Mouse (Mus musculus): ENCODE measurements around the gene Egr2.
A peak's percentile ranks its signal among the peaks of the same experiment; 100 is the strongest.

The Egr2 gene

DNA sequence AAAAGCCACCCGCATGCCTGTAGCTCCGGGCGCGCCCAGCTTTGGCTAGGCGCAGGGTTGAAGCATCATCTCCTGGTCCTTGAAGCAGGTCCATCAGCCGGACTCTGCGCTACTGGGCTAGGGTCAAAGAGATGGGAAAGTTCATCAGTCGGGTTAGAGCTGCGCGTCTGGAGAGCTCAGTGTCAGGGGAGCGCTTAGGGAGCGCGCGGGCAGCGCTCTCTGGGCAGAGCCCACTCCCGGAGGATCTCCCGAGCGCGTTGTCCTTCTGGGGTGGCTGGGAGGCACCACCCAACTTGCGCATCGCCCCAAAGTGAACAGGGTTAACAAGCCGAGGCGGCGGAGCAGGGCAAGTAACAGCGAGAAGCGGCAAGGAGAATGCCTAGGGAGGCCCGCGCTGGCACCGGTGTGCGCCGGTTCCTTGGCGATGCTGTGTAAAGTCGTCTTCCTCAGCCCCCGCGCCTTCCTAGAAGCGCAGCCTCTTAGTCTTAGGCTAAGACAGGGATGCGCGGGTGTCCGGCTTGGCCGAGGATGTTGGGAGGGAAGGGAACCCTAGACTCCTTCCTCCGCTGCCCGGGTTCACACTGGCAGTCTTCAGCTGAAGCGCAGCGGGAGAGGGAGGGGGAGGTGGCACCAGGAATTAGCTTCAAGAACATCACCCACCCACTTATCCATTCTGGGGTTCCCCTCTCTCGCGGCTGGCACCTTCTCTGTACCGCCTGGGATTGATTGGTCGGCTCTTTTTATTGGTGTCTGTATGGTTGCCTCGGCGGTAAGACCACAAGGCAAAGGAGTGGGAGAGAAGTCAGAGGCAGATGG lies 3.5 kb downstream of the Egr2 start:
- DNase-seq (ENCODE audit: low spot score), result no peak

DNA sequence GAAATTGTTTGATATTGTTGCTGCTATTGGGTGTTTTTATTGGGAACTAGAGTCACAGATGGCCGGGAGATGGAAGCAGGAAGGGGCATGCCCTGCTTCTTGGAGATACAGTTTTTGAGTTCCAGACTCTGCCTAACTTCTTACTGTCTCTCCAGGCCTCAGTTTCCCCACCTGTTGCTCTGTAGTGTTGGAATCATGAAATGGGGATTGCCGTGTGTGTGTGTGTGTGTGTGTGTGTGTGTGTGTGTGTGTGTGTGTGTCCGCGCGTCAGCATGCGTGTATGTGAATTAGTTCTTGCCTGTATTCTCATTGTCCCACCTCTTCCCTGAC lies 4.1 kb downstream of the Egr2 start:
- DNase-seq (ENCODE audit: low spot score), result no peak

GRCm38 (mm10) chr10:67540591-67540990 lies 5.3 kb downstream of the Egr2 start:
- DNase-seq (ENCODE audit: low spot score), result no peak

DNA sequence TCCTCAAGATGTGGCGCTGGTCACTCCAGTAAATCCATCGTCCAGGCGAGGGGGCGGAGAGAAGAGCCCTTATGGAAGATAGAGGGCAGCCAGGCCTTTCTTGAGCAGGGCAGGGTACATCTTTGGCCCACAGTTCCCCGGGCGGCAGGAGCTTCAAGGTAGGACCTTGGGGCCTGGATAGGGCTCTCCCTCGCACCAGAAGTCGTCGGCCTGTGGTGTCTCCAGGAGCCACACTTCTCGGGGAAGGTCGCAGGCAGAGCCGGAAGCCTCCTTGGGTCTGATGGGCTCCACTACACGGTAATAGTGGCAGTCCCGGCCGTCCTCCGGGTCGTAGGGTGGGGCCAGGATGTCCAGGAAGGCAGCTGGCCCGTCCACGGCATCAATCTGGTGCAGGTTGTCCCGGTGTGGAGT lies 12.6 kb downstream of the Egr2 start:
- no peak for DNase-seq (ENCODE audit: low spot score)

DNA sequence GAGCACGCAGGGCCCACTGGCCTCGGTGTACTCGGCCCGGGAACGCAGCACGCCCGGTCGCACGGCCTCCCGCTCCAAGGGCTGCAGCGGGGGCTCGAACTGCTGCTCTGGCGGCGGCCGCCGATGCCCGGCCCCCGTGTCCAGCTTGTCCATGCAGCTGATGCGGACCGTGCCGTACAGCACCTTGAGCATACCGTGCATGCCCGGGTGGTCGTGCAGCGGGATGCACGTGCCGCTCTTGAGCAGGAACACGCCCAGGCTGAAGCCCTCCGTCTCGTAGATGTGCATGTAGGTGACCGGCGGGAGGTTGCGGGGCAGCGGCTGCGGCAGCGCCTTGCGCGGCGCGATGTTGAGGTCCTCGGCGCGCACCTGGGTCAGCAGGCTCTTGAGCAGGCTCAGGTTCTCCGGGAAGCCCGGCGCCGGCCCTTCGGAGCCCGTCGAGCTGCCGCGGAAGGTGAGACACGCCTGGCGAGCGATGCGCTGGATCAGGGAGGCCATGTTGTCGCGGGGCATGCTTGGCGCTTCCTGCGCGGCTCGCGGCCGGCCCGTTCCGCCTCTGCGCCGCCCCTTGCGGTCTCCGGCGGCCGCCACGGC lies 13.1 kb downstream of the Egr2 start:
- no peak for DNase-seq (ENCODE audit: low spot score)

- peak; percentile 88 for DNase-seq (ENCODE audit: low spot score)
These were observed 13.8 kb downstream of the Egr2 start, which contains the start of gene Ado for GRCm38 (mm10) chr10:67548877-67549731. TSS of gene Ado (minus strand) at chr10:67548955.

DNA sequence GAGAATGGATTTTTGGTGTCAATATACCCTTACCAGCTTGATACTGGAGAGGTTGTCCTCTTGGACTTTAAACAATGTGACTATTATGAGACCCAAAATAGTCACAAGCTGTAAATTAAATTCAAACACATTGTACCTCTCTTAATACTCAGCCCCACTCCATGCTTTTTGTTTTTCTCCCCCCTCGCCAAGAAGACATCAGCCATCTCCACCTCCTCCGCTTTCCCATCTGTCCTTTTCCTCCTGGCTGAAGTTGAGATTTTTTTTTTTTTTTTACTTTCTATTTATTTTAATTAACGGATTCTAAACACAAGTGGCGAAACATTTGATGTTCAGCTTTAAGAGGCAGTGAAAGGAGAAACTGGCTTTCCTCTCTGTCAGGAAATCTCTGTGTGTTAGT lies 22.8 kb downstream of the Egr2 start:
- DNase-seq (ENCODE audit: low spot score), result no peak

DNA sequence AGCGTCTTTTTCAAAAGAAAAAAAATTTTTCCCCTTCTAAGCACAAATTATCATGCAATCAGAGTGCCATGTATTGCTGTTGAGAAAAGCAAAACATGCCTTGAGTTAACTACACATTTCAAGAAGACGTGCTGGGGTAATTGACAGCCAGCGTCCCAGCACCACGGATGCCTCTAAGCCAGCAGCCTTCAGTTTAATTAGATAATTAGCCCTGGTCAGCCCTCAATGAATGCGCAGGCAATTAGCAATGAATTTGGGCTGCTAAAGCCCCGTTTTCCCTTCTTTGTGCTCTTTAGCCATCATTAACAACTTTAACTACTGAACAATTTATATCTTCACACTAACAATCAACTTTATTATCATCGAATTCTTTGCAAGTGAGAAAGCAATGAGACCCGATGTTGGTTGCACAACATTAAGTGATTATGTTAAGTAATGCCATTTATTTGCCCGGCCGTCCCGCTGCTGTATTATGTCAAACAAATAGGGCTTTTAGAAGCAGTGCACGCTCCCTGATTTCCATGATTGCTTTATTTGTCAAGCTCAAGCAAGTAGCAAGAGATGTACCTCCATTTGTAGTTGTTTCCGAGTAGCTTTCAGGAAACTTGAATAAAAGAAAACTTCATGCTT lies 24.6 kb downstream of the Egr2 start:
- no peak for DNase-seq (ENCODE audit: low spot score)

GRCm38 (mm10) chr10:67561185-67561584 lies 25.9 kb downstream of the Egr2 start:
- DNase-seq (ENCODE audit: low spot score), result no peak

- no peak for DNase-seq (ENCODE audit: low spot score)
These were observed 29.2 kb downstream of the Egr2 start for GRCm38 (mm10) chr10:67564509-67564908.

DNA sequence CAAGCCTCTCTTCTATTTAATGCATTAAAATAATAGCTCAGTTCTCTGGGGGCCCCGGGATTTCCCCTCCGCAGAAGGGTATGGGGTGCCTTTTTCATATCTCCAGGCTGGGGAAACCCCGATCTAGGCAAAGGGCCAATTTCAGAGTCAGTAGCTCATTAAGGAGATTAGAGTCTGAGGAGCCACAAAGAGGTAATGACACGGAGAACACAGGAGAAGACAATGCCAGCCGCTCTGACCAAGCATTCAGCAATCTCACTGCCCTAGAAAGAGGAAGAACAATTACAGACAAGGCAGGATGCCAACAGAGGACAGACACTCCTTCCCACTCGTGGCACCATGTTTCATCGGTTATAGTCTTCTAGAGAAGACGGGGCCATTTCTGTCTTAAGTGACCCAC lies 30.8 kb downstream of the Egr2 start:
- no peak for DNase-seq (ENCODE audit: low spot score)

DNA sequence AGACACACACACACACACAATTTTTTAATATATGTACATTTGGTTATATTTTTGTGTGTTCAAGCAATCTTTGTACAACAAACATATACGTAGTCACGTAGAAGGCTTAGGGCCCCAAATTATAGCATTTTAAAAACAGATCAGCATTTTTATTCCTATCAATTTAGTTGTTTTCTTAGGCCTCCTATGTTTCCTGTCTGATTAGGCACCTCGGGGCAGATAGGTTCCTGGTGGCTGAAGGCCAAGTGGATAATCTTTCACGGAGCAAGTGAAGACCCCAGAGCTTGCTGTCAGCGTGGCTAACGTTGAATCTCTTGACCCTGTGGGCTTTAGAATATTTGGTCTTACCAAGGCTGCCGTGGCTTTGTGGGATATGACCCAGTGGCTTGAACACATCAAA lies 34.3 kb downstream of the Egr2 start:
- no peak for DNase-seq (ENCODE audit: low spot score)

- DNase-seq (ENCODE audit: low spot score), result no peak
These were observed 36.2 kb downstream of the Egr2 start for GRCm38 (mm10) chr10:67571443-67571842.

GRCm38 (mm10) chr10:67573310-67573709 lies 38.0 kb downstream of the Egr2 start:
- no peak for DNase-seq (ENCODE audit: low spot score)

- DNase-seq (ENCODE audit: low spot score), result no peak
These were observed 44.6 kb downstream of the Egr2 start for GRCm38 (mm10) chr10:67579830-67580229.

- DNase-seq (ENCODE audit: low spot score), result no peak
These were observed 46.5 kb downstream of the Egr2 start for GRCm38 (mm10) chr10:67581698-67582285.

DNA sequence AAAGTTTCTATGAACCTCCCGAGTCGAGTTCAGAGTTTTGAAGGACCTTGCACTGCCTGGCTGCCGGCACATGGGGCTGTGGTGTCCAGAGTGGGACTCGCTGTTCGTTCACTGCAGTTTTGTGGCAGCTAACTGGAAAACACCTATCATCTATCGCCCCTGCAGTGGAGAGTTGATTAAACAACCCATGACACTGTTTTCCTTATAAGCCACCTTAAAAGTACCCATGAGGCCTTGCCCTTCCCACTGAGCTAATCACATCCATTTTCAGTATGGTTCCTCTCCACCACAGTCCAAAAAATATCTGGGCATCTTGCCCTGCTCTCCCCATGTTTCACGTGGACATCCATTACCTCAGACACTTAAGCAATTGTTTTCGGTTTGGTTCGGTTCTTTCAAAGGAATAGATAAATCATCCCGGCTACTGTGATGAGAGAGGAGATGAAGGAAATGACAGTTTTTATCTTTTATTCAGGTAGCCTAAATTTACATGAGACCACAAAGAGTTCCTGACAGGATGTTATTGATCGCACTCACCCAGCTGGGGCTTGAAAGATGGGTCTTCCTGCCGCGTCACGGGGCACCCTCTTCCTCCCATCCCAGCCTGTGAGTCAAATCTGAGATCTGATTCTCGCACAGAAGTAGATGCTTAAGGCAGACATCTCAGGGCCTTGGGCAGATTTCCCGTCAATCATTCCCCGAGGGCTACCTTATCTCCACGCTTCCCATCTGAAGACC lies 50.8 kb downstream of the Egr2 start:
- DNase-seq (ENCODE audit: low spot score), result no peak

Data from layer of hippocampus, adult 9-10 months (tissue).